Mouse (Mus musculus) lung, adult 18-20 months (tissue): Measurements from ENCODE around the gene Bdh1.
A peak's percentile ranks its signal among the peaks of the same experiment; 100 is the strongest.
"Not testable (repeated sequence)": the region's sequence is repeated elsewhere in the genome, so short reads cannot be mapped to it uniquely, and the experiment has no call there.

Source experiments
- DNase-seq, 2 experiments: peaks; one replicate each; pipeline ENCODE4 v3.0.0; 2022; ENCODE audit warnings: mixed read lengths in 2 of 2

The Bdh1 gene

GRCm38 (mm10) chr16:31422000-31422399 lies at the start of gene Bdh1:
Gene Bdh1, plus strand, starts transcription at chr16:31422280.
- DNase-seq = no peak

GRCm38 (mm10) chr16:31372316-31372715 lies 49.8 kb upstream of the Bdh1 start:
- not testable (repeated sequence) for DNase-seq

GRCm38 (mm10) chr16:31375877-31376582 lies 46.0 kb upstream of the Bdh1 start:
- DNase-seq = not testable (repeated sequence)

- DNase-seq = not testable (repeated sequence)
Measured at GRCm38 (mm10) chr16:31388269-31388668, 33.8 kb upstream of the Bdh1 start.

- no peak for DNase-seq
Measured at GRCm38 (mm10) chr16:31399231-31399630, 22.8 kb upstream of the Bdh1 start.

- no peak for DNase-seq
Measured at GRCm38 (mm10) chr16:31400908-31401692, 21.0 kb upstream of the Bdh1 start.

- DNase-seq = no peak
Measured at GRCm38 (mm10) chr16:31402096-31402495, 20.0 kb upstream of the Bdh1 start.

- DNase-seq = no peak
Measured at GRCm38 (mm10) chr16:31403971-31404370, 18.1 kb upstream of the Bdh1 start.

- DNase-seq = no peak
Measured at GRCm38 (mm10) chr16:31405040-31405439, 17.0 kb upstream of the Bdh1 start.

- no peak for DNase-seq
Measured at GRCm38 (mm10) chr16:31407872-31408271, 14.2 kb upstream of the Bdh1 start.

- DNase-seq = no peak
Measured at GRCm38 (mm10) chr16:31410969-31411368, 11.1 kb upstream of the Bdh1 start.

GRCm38 (mm10) chr16:31412321-31412720 lies 9.8 kb upstream of the Bdh1 start:
- no peak for DNase-seq

GRCm38 (mm10) chr16:31413777-31414176 lies 8.3 kb upstream of the Bdh1 start:
- DNase-seq = no peak

- DNase-seq = no peak
Measured at GRCm38 (mm10) chr16:31415885-31416450, 6.1 kb upstream of the Bdh1 start.

- DNase-seq = no peak
Measured at GRCm38 (mm10) chr16:31418704-31419103, 3.4 kb upstream of the Bdh1 start.

GRCm38 (mm10) chr16:31419457-31419856 lies 2.6 kb upstream of the Bdh1 start:
- DNase-seq = no peak

- DNase-seq = no peak
Measured at GRCm38 (mm10) chr16:31422722-31423121, 642 bp downstream of the Bdh1 start.

- no peak for DNase-seq
Measured at GRCm38 (mm10) chr16:31423368-31423767, 1.3 kb downstream of the Bdh1 start.

GRCm38 (mm10) chr16:31424416-31425187 lies 2.5 kb downstream of the Bdh1 start:
- no peak for DNase-seq

- peak; percentile 66 to 77 for DNase-seq
Measured at GRCm38 (mm10) chr16:31425508-31425907, 3.4 kb downstream of the Bdh1 start.

GRCm38 (mm10) chr16:31426496-31427126 lies 4.5 kb downstream of the Bdh1 start:
- DNase-seq = no peak

GRCm38 (mm10) chr16:31428335-31428674 lies 6.2 kb downstream of the Bdh1 start:
- DNase-seq = no peak
